Mouse (Mus musculus) splenic B cell, adult 2 months (primary cell): ENCODE measurements at regions not wholly inside any gene's neighbourhood (a gene's known extent, or its start where the extent isn't known, plus 50 kb on each side); places are given as distances from the start of the nearest gene placed in this dataset.

Source experiments
- DNase-seq: peaks from one replicate; pipeline ENCODE4 v3.0.0-alpha.2; 2011; ENCODE audit warnings: low read depth, low spot score
- H3K27me3 ChIP-seq: 2 replicates; pipeline ENCODE4 v1.6.1; 2012; ENCODE audit warnings: mild to moderate bottlenecking, low read length, moderate library complexity, mixed read lengths; ENCODE audit not compliant: control insufficient read depth, poor library complexity, insufficient read depth, severe bottlenecking
- H3K36me3 ChIP-seq: 2 replicates; pipeline ENCODE4 v1.6.1; 2012; ENCODE audit warnings: mild to moderate bottlenecking, low read length, moderate library complexity, mixed read lengths; ENCODE audit not compliant: control insufficient read depth, poor library complexity, insufficient read depth, severe bottlenecking

DNA sequence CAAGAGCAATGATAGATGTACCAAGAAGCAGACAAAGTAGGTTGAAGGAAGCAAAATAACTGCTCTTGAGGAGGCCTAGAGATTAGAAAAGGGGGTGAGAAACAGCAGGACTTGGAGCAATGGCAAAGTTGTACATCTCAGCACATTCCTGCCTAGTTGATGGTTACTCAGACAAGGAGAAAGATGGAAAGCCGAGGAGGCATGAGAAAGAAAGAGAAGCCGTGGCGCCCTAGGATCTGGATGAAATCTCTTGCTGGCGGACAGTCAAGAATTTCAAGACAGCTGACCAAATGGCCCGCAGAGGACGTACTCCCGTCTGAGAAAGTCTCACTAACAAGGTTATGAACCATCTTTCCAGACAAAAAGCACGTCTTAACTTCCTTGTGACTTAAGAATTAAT is 242.5 kb upstream of the Pfn2 start:
- Histone ChIP-seq H3K27me3 (no peaks in the 10 kb centered on the region), H3K36me3 (no peaks in the 10 kb centered on the region)
- DNase-seq: no peak

- no peaks in the 10 kb centered on the region for H3K27me3 ChIP-seq
Observed at GRCm38 (mm10) chr3:58091466-58092176, 243.7 kb upstream of the Pfn2 start.

GRCm38 (mm10) chr3:58110911-58111476 is 263.1 kb upstream of the Pfn2 start:
- H3K27me3 ChIP-seq: no peaks in the 10 kb centered on the region
- no peaks in the 10 kb centered on the region for H3K36me3 ChIP-seq
- DNase-seq: no peak

More at GRCm38 (mm10) chr3:58091466-58092176, 243.7 kb upstream of the Pfn2 start:
- no peak for DNase-seq
- H3K36me3 ChIP-seq: no peaks in the 10 kb centered on the region

GRCm38 (mm10) chr3:58112431-58112856 is 264.6 kb upstream of the Pfn2 start:
- no peaks in the 10 kb centered on the region for H3K27me3 ChIP-seq
- no peak for DNase-seq

GRCm38 (mm10) chr3:58113941-58114340 is 266.1 kb upstream of the Pfn2 start:
- no peak for DNase-seq
- Histone ChIP-seq H3K27me3 (no peaks in the 10 kb centered on the region), H3K36me3 (no peaks in the 10 kb centered on the region)

More at GRCm38 (mm10) chr3:58112431-58112856, 264.6 kb upstream of the Pfn2 start:
- H3K36me3 ChIP-seq: no peaks in the 10 kb centered on the region

DNA sequence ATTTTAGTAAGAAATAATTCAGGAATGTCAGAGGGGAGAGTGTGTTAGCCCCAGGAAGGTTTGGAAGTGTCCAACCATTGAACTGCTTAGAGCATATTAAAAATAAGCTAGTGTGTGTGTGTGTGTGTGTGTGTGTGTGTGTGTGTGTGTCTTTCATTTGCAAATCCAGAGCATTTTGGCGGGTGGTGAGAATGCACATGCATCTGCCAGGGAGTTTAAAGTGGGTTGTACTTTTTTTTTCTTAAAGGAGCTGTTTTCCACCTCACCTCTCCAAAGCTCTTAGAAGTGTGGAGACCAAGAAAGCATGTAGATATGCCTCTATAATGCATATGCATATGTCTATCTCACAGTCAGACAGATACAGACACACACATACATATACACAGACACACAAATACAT is 267.6 kb upstream of the Pfn2 start:
- Histone ChIP-seq H3K27me3 (no peaks in the 10 kb centered on the region), H3K36me3 (no peaks in the 10 kb centered on the region)
- DNase-seq: no peak

GRCm38 (mm10) chr3:58116848-58117247 is 269.0 kb upstream of the Pfn2 start:
- Histone ChIP-seq H3K36me3 (no peaks in the 10 kb centered on the region), H3K27me3 (no peaks in the 10 kb centered on the region)
- no peak for DNase-seq

GRCm38 (mm10) chr3:58120051-58120450 is 272.2 kb upstream of the Pfn2 start:
- DNase-seq: no peak
- Histone ChIP-seq H3K36me3 (no peaks in the 10 kb centered on the region), H3K27me3 (no peaks in the 10 kb centered on the region)

DNA sequence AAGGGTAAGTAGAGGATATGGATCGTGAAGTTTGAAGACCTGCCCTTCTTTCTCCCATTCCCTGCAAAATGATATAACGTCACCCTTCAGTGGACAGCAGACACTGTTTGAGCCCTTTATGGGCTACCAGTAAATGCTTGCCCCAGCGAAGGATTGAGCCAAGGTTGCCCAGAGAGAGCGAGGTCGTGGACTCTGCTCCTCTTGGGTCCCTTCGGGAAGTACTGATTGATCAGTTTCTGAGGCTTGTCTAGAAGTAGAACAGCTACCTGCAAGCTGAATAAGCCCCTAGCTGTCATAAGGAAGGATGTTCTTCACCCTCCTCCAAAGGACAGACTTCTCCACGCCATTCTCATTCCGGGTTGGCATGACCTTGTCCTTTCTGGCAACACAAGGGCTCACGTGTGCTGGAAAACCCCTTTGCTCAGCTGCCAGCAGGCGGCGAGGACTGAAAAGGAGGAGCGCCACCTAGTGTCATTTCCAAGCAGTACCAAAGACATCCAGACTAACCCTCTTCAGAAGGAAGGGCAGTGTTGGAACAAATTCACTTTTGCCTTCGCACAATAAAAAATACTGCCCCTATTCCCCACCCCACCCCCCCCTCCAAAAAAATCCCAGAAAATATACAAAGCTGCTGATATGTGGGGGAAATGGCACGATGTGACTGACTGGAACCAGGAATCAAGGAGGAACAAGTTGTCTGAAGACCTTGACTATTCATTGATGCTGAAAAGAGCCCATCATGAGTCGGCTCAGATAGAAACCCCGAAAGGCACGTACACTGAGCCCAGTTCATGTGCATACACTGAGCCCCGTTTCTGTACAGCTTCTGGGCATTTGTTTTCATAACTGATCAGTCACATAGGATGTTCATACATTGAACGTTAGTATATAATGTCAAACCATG is 274.8 kb upstream of the Pfn2 start:
- Histone ChIP-seq H3K27me3 (no peaks in the 10 kb centered on the region), H3K36me3 (no peaks in the 10 kb centered on the region)
- DNase-seq: peak; percentile 79

DNA sequence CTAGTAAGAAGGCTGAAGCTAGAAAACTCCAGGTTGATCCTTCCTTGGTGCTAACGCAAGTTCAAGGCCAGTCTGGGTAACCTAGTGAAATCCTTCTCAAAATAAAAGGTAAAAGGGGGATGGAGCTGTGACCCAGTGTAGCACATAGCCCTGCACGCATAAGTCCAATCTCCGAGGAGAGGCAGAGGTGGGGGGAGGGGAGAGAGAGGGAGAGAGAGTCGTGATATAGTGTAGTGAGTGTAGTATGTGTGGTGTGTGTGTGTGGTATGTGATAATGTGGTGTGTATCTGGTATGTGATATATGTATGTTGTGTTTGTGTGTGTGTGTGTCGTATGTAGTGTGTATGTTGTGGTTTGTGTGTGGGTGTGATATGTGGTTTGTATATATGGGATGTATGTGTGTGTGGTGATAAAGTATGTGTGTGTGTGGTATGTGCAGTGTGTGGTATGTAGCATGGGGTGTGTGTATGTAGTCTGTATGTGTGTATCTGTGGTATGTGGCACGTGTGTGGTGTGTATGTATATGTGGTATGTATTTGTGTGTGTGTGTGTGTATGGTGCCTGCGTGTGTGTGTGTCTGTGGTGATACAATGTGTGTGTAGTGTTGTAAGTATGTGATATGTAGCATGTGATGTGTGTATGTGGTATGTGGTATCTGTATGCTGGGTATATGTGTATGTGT is 275.7 kb upstream of the Pfn2 start:
- Histone ChIP-seq H3K27me3 (no peaks in the 10 kb centered on the region), H3K36me3 (no peaks in the 10 kb centered on the region)
- no peak for DNase-seq

GRCm38 (mm10) chr3:58124886-58125285 is 277.0 kb upstream of the Pfn2 start:
- DNase-seq: no peak
- no peaks in the 10 kb centered on the region for H3K36me3 ChIP-seq
- no peaks in the 10 kb centered on the region for H3K27me3 ChIP-seq

DNA sequence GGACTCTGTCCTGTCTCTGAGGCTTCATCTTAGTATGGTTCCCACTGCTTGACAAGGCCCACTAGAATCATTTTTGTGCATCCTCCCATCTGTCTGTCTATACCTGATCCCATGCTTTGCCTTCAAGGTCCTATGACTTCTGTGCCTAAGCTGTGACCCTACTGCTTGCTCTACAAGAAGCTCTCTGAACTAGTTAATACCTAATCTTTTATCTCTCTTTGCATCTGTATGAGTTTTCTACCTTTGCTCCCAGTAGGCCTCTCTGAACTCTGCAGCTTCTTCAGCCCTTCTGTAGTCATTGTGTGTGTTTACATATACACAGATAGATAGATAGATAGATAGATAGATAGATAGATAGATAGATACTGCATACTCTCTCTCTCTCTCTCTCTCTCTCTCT is 279.1 kb upstream of the Pfn2 start:
- H3K27me3 ChIP-seq: no peaks in the 10 kb centered on the region
- no peaks in the 10 kb centered on the region for H3K36me3 ChIP-seq
- no peak for DNase-seq

- DNase-seq: no peak
- no peaks in the 10 kb centered on the region for H3K27me3 ChIP-seq
- H3K36me3 ChIP-seq: no peaks in the 10 kb centered on the region
Observed at GRCm38 (mm10) chr3:58128059-58128458, 280.2 kb upstream of the Pfn2 start.

DNA sequence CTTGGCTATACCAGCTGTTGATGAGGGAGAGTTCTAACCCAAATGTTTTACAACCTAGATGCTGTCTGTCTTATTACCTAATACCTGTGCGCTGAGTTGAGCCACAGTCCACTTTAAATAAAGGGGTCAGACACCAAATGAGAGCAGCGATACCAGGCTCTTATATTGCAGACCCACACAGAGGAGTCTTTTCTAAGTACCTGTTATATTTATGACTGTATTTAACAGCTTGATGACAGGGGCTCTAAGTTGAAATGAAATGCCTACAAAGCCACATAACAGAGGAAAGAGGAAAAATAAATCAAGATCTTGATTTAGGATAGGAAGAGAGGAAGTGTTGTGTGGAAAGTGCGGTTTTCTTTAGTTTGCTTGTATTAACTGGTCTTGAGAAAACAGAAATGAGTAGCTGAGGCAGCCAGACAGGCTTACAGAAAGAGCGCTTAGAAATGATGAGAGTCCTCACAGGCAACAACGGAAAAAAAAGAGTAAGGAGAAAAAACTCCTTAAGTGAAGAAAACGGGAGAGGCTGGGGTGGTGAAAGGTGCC is 281.6 kb upstream of the Pfn2 start:
- no peak for DNase-seq
- Histone ChIP-seq H3K36me3 (no peaks in the 10 kb centered on the region), H3K27me3 (no peaks in the 10 kb centered on the region)
